Mouse (Mus musculus): ENCODE data around the gene Tango6. TPM values are rescaled to one million over a fixed set of nuclear protein-coding genes. Genes with fewer than 3 reads are reported as not detected.

The Tango6 gene
- polyA plus RNA-seq, 1 experiment: 4.8 TPM

DNA sequence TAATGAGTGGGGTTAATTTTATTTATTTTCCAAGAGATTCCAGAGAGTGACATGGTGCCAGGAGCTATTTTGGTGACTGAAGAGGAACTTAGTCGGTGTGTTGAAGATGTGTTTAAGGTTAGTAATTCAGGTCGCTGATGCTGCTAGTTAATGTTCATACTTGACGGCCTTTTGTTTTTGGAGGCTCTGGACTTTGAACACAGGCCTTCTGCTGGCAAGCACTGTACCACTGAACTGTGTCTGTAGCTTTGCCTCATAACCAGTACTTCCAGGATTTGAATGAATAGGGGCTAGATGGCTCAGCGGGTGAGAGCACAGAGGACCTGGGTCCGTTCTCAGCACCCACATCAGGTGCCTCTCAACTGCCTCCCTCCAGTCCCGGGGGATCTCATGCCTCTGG, 17.3 kb downstream of the Tango6 start:
- no peak for DNase-seq (ENCODE audit: low read depth)

DNA sequence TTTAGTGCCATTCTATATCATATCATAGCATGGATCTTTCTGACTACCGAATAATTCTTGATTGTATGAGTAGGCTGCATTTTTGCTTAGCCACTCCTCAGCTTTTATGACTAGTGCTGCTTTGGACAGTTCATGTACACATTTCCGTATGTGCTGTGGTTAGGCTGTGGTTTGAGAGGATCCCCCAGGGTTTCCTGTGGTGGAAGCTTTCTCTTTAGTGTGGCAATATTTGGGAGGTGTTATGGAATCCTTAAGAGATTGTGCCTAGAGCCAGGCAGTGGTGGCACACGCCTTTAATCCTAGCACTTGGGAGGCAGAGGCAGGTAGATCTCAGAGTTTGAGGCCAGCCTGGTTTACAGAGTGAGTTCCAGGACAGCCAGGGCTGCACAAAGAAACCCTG, 18.5 kb downstream of the Tango6 start:
- no peak for DNase-seq (ENCODE audit: low read depth)

DNA sequence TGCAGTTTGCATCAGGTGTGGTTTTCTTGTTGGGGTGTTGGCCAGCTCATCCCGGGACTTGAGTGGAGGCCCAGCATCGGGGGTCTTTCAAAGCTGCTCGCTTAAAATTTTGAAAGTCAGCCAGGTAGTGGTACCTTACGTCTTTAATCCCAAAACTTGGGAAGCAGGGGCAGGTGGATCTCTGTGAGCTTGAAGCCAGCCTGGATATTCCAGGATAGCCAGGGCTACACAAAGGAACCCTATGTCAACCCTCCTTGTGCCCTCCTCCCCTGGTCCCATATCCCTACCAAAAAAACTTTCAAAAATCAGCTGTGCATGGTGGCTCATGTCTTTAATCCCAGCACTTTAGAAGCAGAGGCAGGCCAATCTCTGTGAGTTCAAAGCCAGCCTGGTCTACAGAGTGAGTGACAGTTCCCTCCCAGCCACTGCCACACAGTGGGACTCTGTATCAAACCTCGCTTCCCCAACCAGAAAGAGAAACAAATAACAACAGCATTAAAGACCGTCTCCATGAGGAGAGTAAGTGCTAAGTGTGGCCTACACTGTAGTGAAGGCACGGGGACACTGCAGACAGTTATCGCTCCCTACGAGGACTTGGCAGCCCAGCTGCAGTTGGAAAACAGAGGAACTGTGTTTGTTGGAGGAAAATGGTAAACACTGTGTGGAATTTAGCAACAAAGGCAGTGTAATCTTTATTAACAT, 21.5 kb downstream of the Tango6 start:
- no peak for DNase-seq (ENCODE audit: low read depth)

DNA sequence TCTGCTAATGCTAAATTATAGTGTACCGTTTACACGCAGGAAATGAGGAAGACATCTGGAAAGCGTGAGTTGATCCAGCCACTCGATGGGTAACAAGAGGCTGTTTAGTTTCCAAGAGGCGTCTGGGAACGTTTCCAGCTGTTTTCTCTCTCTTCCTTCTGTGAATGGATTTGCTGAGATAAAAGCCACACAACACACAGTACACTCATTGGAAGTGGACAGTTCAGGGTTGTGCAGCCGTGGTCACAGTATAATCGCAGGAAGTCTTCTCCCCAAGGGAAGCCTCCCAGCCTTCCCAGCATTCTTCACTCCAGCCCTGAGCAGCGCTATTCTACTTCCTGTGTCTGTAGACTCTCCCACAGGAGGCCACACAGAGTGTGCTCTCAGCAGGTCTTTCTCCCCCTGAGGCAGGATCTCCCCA, 22.0 kb downstream of the Tango6 start:
- no peak for DNase-seq (ENCODE audit: low read depth)

DNA sequence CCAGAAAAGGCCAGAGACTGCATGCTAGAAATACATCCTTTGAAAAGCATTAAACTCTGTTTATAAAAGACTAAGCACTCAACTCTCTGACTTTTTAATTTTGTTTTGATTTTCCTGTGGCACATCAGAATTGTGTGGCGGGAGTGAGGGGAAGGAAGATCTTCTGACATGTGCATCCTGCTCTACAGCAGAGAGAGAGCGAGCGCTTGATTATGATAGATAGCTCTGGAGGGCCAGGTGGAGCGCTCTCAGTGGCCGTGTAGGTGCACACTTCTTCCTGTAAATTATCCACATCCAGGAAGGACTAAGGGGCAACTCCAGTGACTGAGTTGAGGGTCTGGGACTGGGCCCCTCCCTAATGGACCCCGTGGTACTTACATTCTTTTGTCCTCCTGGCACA, 23.3 kb downstream of the Tango6 start:
- DNase-seq (ENCODE audit: low read depth): no peak

DNA sequence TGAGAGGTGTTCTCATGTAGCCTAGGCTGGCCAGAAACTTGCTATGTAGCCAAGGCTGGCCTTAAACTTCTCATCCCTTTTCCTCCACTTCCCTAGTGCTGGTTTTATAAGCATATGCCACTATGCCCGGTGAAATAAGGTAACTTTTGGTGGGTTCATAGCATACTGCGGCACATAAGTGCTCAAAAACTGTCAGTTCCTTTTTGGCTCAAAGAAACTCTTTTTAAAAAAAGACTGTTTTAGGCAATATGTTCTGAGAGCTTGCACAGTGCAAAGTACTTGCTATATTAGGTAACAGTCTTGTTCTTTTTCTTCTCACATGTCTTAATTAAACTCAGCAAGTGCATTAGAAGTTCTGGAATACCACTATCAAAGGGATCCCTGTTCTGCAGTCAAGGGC, 27.1 kb downstream of the Tango6 start:
- no peak for DNase-seq (ENCODE audit: low read depth)

DNA sequence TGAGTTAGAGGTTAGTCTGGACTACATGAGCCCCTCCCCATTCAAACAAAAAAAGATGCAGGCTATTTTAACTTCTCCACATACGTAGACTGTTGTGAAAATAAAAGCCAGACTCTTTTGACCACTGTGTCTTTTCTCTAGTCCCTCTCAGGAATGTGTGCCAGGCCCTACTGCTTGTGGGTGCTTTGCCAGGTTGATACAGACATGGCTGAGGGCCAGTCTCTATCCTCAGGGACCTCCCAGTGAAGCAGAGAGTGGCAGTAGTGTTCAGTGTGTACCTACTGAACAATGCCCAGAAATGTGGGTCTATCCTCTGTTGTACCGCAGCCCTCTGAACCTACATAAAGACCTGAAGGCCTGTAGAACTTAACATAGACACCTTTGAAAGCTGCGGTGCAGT, 29.6 kb downstream of the Tango6 start:
- no peak for DNase-seq (ENCODE audit: low read depth)

DNA sequence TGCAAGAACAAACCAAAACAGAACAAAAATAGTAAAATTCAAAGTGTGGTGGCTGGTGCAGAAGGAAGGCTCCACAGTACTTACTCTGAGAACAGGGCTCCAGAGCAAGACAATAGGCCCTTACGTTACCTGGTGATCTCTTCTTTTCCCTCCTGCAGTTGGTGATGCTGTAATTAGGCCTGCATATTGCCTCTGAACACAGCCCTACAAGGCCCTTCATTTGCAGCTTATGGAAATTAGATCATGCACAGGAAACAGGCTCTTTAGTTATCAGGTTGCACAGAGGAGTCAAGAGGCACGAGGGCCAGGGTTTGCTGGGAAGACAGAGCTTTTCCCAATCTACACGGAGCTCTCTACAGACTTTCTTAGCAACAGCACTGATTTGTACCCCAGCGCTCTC, 31.4 kb downstream of the Tango6 start:
- DNase-seq (ENCODE audit: low read depth): no peak

DNA sequence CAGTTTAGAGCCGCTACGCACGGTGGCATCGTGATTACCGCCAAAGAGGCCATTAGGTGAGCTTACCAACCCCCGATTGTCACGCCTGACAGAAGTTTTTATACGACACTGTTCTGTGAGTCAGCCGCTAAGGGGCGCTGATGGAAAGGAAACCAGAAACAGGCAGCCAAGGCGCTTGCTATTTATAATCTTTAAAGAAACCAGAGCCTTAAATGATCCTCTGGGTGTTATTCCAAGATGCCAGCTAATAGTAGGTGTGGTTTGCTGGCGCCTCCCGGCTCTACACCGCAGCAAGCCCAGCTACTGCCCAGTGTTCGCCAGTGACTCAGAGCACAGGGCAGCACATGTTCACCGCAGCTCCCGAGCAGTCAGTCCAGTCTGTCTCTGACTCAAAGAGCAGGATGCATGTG, 35.2 kb downstream of the Tango6 start:
- peak; percentile 50 for DNase-seq (ENCODE audit: low read depth)

DNA sequence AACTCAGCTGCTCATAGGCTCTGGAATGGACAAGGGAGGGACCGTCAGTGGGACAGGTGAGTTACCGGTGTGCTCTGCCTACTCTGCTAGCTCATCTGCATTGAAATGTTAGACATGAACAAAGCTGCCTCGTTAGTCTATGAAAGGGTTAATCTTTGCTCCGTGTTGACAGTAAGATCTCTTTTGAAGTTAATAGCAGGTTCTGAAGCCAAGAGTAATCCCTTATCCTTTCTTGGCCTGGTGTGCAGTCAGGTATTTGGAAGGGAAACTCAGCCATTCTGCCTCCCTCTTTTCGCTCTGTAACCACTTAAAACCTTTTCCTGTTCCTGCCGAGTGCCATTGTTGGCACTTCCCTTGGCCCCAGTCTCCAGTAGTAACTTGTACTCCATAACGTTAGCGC, 38.1 kb downstream of the Tango6 start:
- DNase-seq (ENCODE audit: low read depth): peak; percentile 33

DNA sequence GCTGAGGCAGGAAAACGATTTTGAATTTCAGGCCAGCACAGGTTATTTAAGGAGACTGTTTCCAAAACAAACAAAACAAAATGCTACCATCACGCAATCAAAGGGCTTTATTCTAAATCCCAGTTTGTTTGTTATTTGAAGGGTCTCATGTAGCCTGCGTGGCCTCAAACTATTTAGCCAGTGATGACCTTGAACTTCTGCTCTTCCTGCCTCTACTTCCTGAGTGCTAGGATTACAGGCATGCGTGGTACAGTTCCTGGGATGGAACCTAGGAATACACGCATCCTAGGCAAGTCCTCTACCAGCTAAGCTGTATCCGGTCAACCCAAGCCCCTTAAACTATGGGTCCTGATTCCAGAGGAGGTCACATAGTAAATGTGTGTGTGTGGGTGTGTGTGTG, 39.6 kb downstream of the Tango6 start:
- DNase-seq (ENCODE audit: low read depth): no peak

DNA sequence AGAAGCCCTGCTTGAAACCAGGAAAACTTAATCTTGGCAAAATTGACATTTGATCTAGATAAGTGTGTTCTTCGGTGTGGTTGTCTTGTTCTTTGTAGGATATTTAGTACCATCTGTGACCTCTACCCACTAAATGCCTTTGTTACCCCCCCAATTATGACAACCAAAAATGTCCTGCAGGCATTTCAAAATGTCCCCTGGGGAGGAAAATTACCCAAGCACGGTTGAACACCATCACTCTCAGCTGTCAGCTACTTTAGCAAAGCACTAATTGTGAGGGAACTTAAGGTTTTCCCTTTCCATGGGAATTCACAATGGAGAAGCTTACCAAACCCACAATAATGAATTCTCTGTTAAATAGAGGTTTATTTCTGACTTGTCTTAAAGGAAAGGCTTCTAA, 41.1 kb downstream of the Tango6 start:
- no peak for DNase-seq (ENCODE audit: low read depth)

DNA sequence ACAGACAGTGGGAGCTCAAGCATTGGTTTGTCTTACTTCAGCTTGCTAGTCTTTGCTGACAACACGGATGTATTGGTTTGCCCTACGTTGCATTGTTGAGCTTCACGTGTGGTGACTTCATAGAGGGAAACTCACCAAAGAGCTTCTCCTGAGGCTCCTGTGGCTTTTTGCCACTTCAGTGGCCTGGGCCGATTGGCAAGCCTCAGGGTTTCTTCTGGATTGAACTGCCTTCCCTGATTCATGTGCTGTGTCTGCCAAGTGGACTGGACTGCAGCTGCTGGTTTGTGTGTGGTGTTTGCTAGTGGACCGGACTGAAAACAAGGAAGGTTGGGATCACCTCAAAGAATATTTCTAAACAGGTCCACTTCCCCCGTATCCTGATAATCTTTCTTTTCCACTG, 43.7 kb downstream of the Tango6 start:
- no peak for DNase-seq (ENCODE audit: low read depth)

DNA sequence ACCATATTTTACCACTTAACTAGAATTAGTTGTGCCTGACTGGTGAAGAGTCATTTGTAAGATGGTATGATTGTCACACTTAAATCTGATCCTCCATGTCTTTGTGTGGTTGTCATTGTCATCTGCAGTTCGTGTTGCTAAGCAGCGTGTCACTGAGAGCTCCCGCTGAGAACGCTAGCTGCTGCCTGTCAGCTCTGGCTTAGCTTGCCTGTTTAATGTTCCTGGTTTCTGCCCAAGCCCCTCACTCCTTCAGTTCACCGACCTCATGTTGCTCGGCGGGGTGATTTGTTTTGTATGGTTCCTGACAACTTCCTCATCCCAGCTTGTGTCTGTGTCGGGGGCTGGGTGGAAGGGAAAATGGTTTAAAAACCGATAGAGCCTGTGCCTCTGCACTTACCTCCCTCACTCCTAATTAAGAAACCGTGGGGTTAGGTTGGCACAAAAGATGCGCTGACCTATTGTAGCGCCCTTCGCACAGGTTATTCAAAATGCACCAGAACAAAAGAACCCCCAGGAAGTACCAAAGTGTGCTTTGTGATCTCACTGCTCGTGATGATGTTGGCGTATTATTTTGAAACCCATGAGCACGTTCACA, 44.5 kb downstream of the Tango6 start:
- DNase-seq (ENCODE audit: low read depth): no peak

DNA sequence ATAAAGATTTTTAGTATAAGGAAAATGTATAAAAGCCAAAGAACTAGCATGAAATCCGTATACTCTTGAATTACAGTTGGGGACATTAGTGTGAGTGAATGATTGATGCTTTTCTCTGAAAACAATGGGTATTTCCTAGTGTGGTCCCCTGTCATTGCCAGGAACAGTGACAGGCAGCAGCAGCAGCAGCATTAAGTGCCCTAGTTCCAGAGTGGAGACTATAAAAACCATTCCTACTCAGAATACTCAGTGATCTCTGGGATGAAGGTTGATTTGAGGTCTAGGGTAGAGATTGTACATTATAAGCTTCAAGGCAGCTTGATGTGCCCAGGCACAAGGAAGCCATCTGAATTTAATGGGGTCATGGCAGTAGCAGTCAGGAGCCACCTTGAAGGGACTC, 45.0 kb downstream of the Tango6 start:
- DNase-seq (ENCODE audit: low read depth): no peak

DNA sequence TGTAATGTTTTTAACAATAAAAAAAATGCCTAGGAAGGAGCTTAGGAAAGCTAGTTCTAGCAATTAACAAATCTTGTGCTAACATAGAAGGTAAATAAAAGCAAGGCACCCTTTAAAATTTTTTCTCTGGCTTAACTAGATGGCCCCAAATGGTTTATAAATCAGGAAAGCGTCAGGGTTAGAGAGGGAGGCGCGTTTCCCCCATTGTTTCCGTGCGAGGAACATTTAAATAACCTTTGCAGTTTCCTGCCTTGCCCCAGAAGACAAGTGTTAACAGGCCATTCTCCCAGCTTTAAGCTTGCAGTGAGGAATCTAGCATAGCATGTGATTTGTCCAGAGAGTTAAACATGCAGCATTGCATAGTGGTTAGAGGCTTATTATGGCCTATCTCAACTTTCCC, 50.1 kb downstream of the Tango6 start:
- DNase-seq (ENCODE audit: low read depth): no peak

DNA sequence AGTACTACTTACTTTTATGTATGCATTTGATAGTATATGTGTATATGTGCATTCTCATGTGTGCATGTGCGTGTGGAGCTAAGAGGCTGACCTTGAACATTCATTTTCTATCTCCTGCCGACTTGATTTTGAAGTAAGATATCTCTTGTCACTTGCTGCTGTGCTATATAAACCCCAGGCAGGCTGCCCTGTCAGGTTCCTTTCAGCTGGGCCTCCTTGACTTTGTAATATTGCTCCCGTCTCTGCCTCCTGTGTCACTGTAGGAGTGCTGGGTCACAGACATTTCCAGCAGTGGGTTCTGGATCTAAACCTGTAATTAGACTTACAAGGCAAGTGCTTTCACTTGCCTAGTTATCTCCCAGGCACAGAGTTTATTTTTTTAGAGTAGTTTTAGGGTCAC, 50.8 kb downstream of the Tango6 start:
- no peak for DNase-seq (ENCODE audit: low read depth)

DNA sequence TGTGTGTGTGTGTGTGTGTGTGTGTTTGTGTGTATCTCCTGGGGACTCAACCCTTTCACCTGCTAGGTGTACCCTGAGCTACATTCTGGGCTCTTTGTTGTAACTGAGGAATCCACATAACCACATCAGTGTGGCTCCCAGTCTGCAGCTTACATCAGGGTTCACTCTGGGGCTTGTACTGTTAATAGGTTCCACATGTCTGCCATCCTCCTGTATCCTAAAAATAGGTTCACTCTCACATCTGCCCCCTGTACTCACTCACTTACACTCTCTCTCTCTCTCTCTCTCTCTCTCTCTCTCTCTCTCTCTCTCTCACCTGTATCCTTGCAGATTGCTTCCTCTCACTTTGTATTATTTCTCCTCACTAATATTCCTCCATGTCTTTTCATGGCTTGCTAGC, 51.4 kb downstream of the Tango6 start:
- no peak for DNase-seq (ENCODE audit: low read depth)

DNA sequence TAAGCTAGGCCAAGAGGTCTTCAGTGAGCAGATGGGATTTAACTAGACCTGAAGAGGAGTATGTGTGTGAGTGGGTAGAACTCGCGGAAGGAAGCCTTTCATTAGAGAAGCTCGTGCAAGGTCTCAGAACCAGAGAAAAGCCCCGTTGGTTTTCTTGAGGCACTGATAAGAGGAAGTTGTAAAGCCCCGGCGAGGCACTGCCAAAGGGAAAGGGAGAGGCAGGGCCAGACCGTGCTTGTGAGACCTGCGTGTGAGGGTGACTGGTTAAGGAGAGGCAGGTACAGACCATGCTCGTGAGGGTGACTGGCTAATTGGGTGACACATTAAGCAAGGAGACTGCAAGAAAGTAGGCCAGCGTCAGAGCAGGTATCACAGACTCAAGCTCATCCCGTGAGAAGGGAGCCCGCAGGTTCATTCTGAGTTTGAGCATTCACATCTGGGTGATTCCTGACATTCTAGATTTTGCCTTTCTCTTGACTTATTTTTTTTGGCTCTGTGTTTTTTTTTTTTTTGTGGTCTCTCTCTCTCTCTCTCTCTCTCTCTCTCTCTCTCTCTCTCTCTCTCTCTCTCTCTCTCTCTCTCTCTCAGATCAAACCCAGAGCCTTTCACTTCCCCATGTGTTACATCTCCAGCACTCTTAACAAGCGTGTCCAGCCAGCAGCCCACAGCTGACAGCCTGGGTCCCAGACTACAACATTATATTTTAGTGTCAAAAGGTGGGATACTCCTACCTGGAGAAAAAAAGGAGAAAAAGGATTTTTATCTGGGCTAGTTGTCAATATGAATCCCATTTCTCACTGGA, 54.2 kb downstream of the Tango6 start:
- no peak for DNase-seq (ENCODE audit: low read depth)

DNA sequence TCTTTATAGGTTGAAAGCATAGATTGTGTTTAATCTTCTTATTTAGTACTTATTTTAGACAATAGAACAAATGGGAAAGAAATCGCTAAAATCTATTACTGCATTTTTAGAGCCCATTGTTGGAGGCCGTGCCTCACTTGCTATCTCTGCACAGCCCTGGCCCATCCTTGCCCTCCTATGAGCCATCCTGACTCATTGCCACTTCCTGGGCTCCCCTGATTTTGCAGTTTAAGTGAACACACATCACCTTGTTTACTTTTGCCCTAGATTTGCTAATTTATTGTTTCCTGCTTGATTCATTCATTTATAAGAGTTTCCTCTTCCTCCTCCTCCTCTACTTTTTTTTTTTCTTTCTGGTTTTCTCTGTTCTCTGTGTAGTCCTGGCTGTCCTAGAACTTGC, 55.0 kb downstream of the Tango6 start:
- DNase-seq (ENCODE audit: low read depth): no peak

DNA sequence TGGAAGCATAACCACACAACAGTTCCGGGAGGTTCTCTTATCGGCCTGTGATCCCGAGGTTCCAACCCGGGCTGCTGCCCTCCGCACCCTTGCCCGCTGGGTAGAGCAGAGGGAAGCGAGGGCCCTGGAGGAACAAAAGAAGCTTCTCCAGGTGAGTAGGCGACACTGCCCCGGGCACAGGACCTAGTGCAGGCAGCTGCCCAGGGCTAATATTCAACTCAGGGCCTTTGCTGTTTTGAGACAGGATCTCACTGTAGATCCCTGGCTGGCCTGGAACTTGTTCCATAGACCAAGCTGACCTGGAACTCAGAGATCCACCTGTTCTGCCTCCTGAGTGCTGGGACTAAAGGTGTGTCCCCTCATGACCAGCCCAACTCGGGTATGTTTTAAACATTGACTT, 59.5 kb downstream of the Tango6 start:
- no peak for DNase-seq (ENCODE audit: low read depth)

DNA sequence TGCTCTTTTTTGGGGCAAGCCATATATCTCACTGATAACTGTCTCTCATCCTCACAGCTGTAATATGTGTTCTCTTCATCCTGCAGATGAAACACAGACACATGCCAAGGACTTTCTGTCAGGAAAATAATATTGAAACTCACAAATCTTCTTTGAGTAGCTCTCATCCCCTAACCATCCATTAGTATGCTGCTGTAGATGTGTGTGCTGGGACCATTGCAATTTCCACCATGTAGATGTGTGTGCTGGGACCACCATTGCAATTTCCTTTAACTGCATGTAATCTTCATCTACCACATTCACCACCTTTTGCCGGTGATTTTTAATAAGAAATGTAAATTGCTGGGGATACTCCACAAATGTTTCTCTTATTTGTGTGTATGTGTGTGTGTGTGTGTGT, 60.5 kb downstream of the Tango6 start:
- DNase-seq (ENCODE audit: low read depth): no peak

DNA sequence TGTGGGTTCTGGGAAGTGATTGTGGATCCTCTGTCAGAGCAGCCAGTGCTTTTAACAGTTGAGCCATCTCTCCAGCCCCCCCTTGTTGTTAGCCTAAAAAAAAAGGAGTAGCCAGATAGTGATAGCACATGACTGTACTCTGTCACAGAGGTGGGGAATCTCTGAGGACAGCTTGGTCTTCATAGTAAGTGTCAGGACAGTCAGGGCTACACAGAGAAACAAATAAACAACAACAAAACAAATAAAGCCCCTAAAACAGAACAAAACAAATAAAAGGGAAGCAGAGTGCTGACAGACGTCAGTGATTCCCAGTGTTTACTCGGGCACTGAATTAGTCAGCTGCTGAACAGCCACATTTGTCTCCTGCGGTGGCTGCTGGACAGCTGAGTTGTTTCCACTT, 70.6 kb downstream of the Tango6 start:
- DNase-seq (ENCODE audit: low read depth): no peak
